Mouse (Mus musculus) limb, embryonic 12.5 days (tissue): ENCODE data around the gene Cpsf2. TPM values are rescaled to one million over a fixed set of nuclear protein-coding genes. Genes with fewer than 3 reads are reported as not detected.

Source experiments
- ATAC-seq: fragments of 200-750 bp; cut with Nextera tagmentation; 2 replicates; pipeline ENCODE4 v1.8.0; 2017; ENCODE audit warnings: low read depth, moderate TSS enrichment; ENCODE audit not compliant: insufficient number of reproducible peaks, insufficient read depth, low FRiP score, low TSS enrichment
- H3K27ac ChIP-seq: fragments of 300-500 bp; sonication (generic); 2 replicates; pipeline ENCODE4 v1.5.1; 2016; ENCODE audit warnings: mild to moderate bottlenecking, moderate library complexity
- H3K27me3 ChIP-seq: fragments of 300-500 bp; sonication (generic); 2 replicates; pipeline ENCODE4 v1.6.1; 2016; ENCODE audit warnings: mild to moderate bottlenecking, moderate library complexity
- H3K36me3 ChIP-seq: fragments of 300-500 bp; sonication (generic); 2 replicates; pipeline ENCODE4 v1.6.1; 2016; ENCODE audit warnings: mild to moderate bottlenecking, moderate library complexity
- H3K4me1 ChIP-seq: fragments of 300-500 bp; sonication (generic); replicated peaks from 2 replicates; pipeline ENCODE4 v1.6.1; 2016
- H3K4me2 ChIP-seq: fragments of 300-500 bp; sonication (generic); 2 replicates; pipeline ENCODE4 v1.6.1; 2016; ENCODE audit warnings: mild to moderate bottlenecking, moderate library complexity
- H3K4me3 ChIP-seq: fragments of 300-500 bp; sonication (generic); replicated peaks from 2 replicates; pipeline ENCODE4 v1.5.1; 2016; ENCODE audit warnings: mild to moderate bottlenecking
- H3K9ac ChIP-seq: fragments of 300-500 bp; sonication (generic); replicated peaks from 2 replicates; pipeline ENCODE4 v1.6.1; 2016; ENCODE audit warnings: mild to moderate bottlenecking, moderate library complexity
- H3K9me3 ChIP-seq: fragments of 300-500 bp; sonication (generic); 2 replicates; pipeline ENCODE4 v1.6.1; 2016; ENCODE audit warnings: mild to moderate bottlenecking, moderate library complexity
- WGBS: fragments of 180-500 bp; shearing (Covaris S2); methylation state at CpG from one replicate; pipeline ENCODE4 v1.1.7; 2016; 5-methylcytosine and 5-hydroxymethylcytosine counted together
- polyA plus RNA-seq: library from polyadenylated mRNA; unstranded; fragments of >200 nt; fragmentation: Nextera tagmentation; extraction: Ambion mirVana; gene quantifications from 2 replicates; pipeline ENCODE4 v1.2.1, GENCODE M21; 2016

The Cpsf2 gene
- polyA plus RNA-seq, 1 experiment from 2014 or later = 32.3 TPM

DNA sequence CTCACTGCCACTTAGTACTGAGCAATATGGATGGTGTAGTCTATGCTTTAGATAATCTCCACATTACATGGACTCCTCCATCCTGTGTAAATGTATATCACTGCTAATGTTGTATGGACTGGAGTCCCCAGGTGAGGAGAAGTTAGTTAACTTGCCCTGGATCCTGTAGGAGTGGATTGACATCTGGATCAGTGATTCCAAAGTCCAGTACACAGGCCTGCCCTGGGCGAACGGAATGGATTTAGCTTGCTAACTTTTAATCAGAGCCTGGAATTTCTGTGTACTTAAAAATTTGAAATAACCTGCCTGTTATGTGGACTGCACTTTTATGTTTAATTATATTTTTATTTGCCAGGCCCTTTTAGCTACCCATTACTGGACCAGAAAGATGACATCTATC is 5.8 kb downstream of the Cpsf2 start:
- H3K9me3 ChIP-seq = no peaks in the 10 kb centered on the region
- H3K9ac ChIP-seq = no peak overlapping the region
- H3K27me3 ChIP-seq = no peaks in the 10 kb centered on the region
- peaks cover 9% of the 10 kb centered on the region for H3K4me1 ChIP-seq
- H3K4me2 ChIP-seq = no peak overlapping the region
- H3K4me3 ChIP-seq = no peak overlapping the region
- H3K36me3 ChIP-seq = peaks cover 43% of the 10 kb centered on the region
- WGBS = 97% methylated on average over 2 of the region's 2 CpGs
- no peak overlapping the region for H3K27ac ChIP-seq
- no peak for ATAC-seq

DNA sequence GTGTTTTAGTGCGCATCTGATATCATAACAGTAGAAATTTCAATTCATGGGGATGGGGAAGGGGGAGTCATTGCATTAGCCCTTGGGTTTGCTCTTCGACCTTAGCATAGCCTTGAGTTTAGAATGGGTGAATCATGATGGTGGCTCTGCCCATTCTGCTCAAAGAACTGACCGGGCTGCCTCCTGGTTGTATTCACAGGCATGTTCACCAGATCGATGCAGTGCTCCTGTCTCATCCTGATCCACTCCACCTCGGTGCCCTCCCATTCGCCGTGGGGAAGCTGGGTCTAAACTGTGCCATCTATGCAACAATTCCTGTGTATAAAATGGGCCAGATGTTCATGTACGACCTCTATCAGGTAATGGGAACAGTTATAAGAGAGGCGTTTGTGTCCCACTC is 7.2 kb downstream of the Cpsf2 start:
- H3K4me2 ChIP-seq = no peak overlapping the region
- no peaks in the 10 kb centered on the region for H3K9me3 ChIP-seq
- ATAC-seq = no peak
- no peaks in the 10 kb centered on the region for H3K27me3 ChIP-seq
- H3K4me1 ChIP-seq = no peaks in the 10 kb centered on the region
- H3K9ac ChIP-seq = no peak overlapping the region
- no peak overlapping the region for H3K27ac ChIP-seq
- peaks cover 56% of the 10 kb centered on the region for H3K36me3 ChIP-seq
- no peak overlapping the region for H3K4me3 ChIP-seq
- 91% methylated on average over 9 of the region's 9 CpGs for WGBS

DNA sequence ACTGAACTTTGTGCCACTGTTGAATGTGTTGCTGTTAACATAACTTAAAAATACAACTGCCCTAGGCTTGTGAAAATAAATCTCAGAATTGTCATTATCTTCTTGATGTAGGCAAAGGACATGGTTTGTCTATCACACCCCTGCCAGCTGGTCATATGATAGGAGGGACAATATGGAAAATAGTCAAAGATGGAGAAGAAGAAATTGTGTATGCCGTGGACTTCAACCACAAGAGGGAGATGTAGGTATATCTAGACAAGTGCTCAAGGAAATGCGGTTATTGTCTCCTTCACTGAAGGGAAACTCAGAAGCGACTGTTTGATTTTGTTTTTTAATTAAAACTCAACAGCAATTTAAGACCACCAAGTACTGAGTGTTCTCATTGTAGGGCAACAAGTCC is 9.3 kb downstream of the Cpsf2 start:
- H3K4me1 ChIP-seq = no peaks in the 10 kb centered on the region
- no peaks in the 10 kb centered on the region for H3K27me3 ChIP-seq
- H3K36me3 ChIP-seq = peaks cover 76% of the 10 kb centered on the region
- WGBS = 72% methylated on average over 3 of the region's 3 CpGs
- H3K9ac ChIP-seq = no peak overlapping the region
- no peak overlapping the region for H3K4me2 ChIP-seq
- H3K27ac ChIP-seq = no peak overlapping the region
- no peak for ATAC-seq
- H3K4me3 ChIP-seq = no peak overlapping the region
- no peaks in the 10 kb centered on the region for H3K9me3 ChIP-seq

DNA sequence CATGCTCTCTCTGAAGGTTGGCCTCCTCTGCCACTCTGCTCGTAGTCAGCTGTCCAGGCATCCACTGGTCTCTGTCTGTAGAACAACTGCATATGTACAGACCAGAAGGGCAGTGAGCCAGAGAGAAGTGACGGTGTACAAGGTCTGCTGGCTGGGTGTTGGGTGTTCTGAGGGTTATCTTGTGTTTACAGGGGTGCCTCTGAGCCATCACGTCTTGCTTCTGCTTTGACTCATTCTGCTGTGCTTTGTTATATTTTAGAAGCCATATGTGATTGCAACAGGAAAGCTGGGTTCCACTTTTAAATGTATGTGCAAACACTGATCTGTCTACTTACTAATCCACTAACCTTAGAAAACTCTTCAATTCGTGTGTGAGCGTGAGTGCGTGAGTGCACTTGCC is 11.9 kb downstream of the Cpsf2 start:
- ATAC-seq = no peak
- 90% methylated on average over 6 of the region's 6 CpGs for WGBS
- Histone ChIP-seq H3K4me1 (no peaks in the 10 kb centered on the region), H3K27me3 (no peaks in the 10 kb centered on the region), H3K27ac (no peak overlapping the region), H3K9ac (no peak overlapping the region), H3K4me3 (no peak overlapping the region), H3K9me3 (no peaks in the 10 kb centered on the region), H3K4me2 (no peak overlapping the region), H3K36me3 (peaks cover 90% of the 10 kb centered on the region)

DNA sequence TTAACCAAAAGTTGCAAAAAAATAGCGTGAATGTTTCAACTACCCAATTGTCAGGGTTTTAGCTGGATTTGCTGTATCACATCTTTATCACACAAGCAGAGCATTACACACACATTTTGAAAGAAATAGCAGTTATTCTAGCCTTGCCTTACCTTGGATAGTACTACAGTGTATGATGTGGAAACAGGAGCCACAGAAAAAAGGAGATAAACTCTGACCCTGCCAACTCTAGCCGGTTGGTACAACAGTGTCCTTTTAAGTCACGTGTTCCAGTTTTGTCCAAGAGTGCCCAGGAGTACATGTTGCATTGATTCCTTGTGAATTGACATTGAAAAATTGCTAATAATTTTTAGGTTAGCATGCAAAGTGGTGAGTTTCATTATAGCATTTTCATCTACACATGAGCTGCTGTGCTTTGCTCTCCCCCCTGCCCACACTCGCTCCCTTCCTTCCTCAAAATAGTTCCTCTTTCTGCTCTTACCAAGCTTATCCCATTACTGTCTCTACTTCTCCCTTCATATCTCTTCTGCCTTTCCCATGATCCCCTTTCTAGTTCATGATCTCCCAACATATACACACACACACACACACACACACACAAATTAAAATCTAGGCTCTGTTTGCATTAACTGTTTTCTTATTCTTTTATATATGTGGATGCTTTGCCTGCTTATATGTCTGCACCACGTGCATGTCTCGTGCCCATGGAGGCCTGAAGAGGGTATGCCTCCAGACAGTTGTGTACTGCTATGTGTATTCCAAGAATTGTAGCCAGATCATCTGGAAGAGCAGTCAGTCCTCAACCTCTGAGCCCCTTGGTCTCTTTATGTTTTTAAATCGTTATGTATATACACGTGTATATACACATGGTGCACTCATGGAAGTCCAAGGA is 19.0 kb downstream of the Cpsf2 start:
- Histone ChIP-seq H3K27me3 (no peaks in the 10 kb centered on the region), H3K4me1 (no peaks in the 10 kb centered on the region), H3K27ac (no peak overlapping the region), H3K4me3 (no peak overlapping the region), H3K9ac (no peak overlapping the region), H3K36me3 (peaks cover 83% of the 10 kb centered on the region), H3K4me2 (no peak overlapping the region), H3K9me3 (no peaks in the 10 kb centered on the region)
- WGBS = 92% methylated on average over 8 of the region's 8 CpGs
- ATAC-seq = no peak

DNA sequence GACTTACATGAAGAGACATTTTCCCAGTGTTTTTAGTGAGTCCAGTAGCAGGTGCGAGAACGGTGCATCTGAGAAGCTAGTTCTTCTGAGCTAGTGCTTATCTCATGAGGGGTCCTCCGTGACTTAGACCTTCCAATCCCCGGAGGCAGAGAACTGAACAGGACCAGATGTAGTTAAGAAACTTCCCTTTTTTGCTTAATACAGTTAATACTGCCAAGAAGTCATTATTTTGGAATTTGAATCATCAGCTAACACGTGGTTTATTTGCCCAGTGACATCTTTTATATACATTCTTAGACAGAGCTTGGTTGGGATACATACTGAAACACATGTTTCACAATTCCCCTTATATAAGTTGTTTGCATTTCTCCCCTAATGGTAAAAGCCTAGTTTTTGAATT is 23.1 kb downstream of the Cpsf2 start:
- 94% methylated on average over 5 of the region's 5 CpGs for WGBS
- no peak for ATAC-seq
- H3K27ac ChIP-seq = no peak overlapping the region
- no peak overlapping the region for H3K4me3 ChIP-seq
- peaks cover 87% of the 10 kb centered on the region for H3K36me3 ChIP-seq
- no peaks in the 10 kb centered on the region for H3K27me3 ChIP-seq
- no peak overlapping the region for H3K4me2 ChIP-seq
- no peak overlapping the region for H3K9ac ChIP-seq
- H3K4me1 ChIP-seq = no peaks in the 10 kb centered on the region
- H3K9me3 ChIP-seq = no peaks in the 10 kb centered on the region

DNA sequence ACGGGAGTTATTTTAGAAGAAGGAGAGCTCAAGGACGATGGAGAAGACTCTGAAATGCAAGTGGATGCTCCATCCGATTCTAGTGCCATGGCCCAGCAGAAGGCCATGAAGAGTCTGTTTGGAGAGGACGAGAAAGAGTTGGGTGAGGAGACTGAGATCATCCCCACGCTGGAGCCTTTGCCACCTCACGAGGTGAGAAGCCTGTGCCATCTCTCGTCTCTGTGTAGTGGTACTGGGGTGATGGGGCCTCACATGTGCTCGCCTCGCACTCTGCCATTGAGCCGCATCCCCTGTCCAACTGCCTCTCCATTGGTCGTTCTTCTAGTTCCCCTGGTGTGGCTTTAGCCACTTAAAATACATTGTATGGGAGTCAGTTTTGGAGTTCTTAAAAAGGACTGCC is 25.0 kb downstream of the Cpsf2 start:
- H3K9me3 ChIP-seq = no peaks in the 10 kb centered on the region
- no peaks in the 10 kb centered on the region for H3K4me1 ChIP-seq
- H3K36me3 ChIP-seq = peaks cover 91% of the 10 kb centered on the region
- no peaks in the 10 kb centered on the region for H3K27me3 ChIP-seq
- no peak overlapping the region for H3K4me3 ChIP-seq
- no peak overlapping the region for H3K27ac ChIP-seq
- H3K4me2 ChIP-seq = no peak overlapping the region
- WGBS = 95% methylated on average over 11 of the region's 11 CpGs
- no peak overlapping the region for H3K9ac ChIP-seq
- no peak for ATAC-seq

DNA sequence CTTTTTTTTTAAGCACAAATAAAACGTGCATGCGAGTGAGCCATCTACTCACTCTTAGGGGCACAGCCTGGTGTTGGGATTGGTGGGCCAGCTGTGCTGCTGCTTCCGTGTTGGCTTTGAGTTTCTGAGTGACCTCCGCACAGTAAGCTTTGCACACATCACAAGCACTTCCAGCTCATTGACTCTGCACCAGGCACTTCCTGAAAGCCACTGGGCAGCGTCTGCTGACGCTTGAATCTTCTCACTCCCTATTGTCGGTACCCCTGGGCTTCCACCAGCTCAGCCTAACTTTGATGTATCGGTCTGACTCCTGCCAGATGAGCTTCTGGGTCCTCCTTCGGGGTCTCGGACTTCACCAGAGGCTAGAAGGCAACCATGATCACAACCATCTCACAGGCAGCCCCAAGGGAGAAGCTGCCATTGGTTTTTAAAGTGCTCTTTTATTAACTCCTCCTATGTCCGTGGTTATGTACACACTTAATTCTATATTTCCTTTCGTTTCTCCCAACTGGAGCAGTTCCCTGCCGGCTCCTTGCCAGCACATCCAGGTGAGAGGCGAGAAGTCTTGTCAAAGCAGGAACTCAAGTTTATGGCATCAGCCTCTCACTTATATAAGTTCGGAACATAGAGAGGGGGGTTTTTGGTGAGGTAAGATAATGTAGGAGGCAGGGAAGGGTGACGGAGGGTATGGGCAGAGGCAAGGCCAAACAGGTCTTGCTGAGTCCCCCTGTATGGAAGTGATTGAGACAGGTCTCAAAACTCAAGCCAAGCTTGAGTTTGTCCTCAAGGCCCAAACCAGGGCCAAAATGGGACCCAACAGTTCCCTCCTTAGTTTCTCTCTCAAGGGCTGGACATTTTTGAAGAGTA is 32.6 kb downstream of the Cpsf2 start:
- peaks cover 10% of the 10 kb centered on the region for H3K4me1 ChIP-seq
- H3K27me3 ChIP-seq = no peaks in the 10 kb centered on the region
- ATAC-seq = no peak
- H3K36me3 ChIP-seq = peaks cover 25% of the 10 kb centered on the region
- no peak overlapping the region for H3K4me2 ChIP-seq
- H3K4me3 ChIP-seq = no peak overlapping the region
- H3K9ac ChIP-seq = no peak overlapping the region
- H3K27ac ChIP-seq = no peak overlapping the region
- H3K9me3 ChIP-seq = no peaks in the 10 kb centered on the region
- 82% methylated on average over 16 of the region's 16 CpGs for WGBS

DNA sequence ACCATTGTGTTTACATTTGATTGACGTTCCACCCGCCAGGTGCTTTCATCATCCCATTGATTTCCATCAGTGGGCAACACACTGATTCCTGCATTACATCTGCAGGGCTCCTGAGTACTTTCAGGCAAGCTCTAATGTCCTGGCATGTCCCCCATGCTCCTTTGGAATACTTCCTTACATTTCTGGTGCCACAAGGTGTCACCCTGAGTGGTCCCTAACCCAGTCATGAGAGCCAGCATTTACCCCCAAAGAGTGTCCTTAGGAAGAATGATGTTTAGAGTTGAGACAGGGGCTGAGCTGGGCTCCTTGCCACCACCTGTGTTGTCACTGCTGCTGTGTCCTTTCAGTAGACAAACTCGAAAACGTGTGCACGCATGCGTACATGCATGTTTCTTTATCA is 33.8 kb downstream of the Cpsf2 start:
- Histone ChIP-seq H3K4me2 (no peak overlapping the region), H3K27me3 (no peaks in the 10 kb centered on the region), H3K9ac (no peak overlapping the region), H3K27ac (no peak overlapping the region), H3K9me3 (no peaks in the 10 kb centered on the region), H3K36me3 (peaks cover 12% of the 10 kb centered on the region), H3K4me1 (peaks cover 10% of the 10 kb centered on the region), H3K4me3 (no peak overlapping the region)
- ATAC-seq = no peak
- 94% methylated on average over 6 of the region's 6 CpGs for WGBS

DNA sequence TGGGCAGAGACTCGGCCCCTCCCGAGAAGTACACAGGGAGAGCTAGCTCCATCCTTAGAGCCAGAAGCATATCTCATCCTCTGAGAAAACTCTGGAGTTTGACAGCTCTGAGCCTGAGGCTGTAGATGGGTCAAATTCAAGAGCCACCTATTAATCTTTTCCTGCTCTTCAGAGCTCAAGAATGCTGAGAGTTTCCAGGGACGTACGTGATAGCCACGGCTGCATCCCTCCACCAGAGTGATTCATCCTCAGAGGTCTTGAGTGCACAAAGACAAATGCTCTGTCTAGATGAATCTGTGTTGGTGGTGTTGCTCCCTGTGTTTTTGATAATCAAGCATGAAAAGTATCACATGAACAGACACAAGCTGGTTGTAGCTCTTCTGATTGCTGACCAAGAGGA is 38.6 kb downstream of the Cpsf2 start:
- no peak overlapping the region for H3K27ac ChIP-seq
- H3K4me3 ChIP-seq = no peak overlapping the region
- no peak for ATAC-seq
- no peaks in the 10 kb centered on the region for H3K36me3 ChIP-seq
- no peak overlapping the region for H3K4me2 ChIP-seq
- no peaks in the 10 kb centered on the region for H3K9me3 ChIP-seq
- peaks cover 10% of the 10 kb centered on the region for H3K4me1 ChIP-seq
- no peaks in the 10 kb centered on the region for H3K27me3 ChIP-seq
- WGBS = 70% methylated on average over 5 of the region's 5 CpGs
- H3K9ac ChIP-seq = no peak overlapping the region

DNA sequence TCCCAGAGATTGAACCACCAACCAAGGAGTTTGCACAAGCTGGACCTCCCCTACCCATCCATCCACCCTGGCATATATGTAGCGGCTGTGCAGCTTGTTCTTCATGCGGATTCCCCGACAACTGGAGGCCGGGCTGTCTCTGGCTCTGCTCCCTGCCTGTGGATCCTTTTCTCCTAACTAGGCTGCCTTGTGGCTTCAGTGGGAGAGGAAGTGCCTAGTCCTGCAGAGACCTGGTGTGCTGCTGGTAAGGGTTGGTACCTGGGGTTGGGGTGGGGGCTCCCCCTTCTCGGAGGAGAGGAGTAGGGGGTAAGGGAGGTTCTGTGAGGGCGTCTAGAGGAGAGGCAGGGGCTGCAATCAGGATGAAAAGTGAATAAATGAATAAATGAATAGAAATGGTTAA is 39.3 kb downstream of the Cpsf2 start:
- no peak overlapping the region for H3K4me3 ChIP-seq
- no peak for ATAC-seq
- H3K27ac ChIP-seq = no peak overlapping the region
- no peaks in the 10 kb centered on the region for H3K27me3 ChIP-seq
- H3K9me3 ChIP-seq = no peaks in the 10 kb centered on the region
- H3K4me1 ChIP-seq = peaks cover 10% of the 10 kb centered on the region
- WGBS = 92% methylated on average over 6 of the region's 6 CpGs
- H3K36me3 ChIP-seq = no peaks in the 10 kb centered on the region
- H3K9ac ChIP-seq = no peak overlapping the region
- H3K4me2 ChIP-seq = no peak overlapping the region
